Comparison of ENCODE assay signal across 9 mouse cellular contexts in the genomic region with DNA sequence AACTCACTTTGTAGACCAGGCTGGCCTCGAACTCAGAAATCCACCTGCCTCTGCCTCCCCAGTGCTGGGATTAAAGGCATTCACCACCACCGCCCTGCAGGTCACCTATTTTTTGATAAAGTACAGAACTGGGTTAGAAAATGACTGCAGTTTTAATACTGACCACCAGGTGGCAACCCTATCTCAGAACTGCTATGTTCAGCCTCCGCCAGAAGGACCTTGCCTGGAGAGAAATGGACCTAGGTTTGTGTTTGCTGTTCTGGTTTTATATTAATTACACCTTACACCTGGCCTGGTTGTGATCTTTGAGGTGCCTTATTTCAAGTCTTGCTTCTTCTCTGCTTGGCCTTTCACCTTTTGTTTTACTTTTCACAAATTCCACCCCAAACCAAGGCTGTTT. TPM values are rescaled to one million over a fixed set of nuclear protein-coding genes. Genes with fewer than 3 reads are reported as not detected.
DNase-seq lines count a peak whose midpoint lies in the region; ATAC-seq lines count a peak whose summit lies in the region.
"Had no signal": no experiment of that assay in that cellular context is flagged by ENCODE, and none has a peak within 500 bp of the region (broad histone marks: within the 10 kb centered on the region; RNA-seq: fewer than 3 reads in every experiment).

No protein-coding gene starts in this region.

- no peak overlapping the region for H3K9ac ChIP-seq in forebrain, embryonic 13.5 days
- no peak overlapping the region for H3K9ac ChIP-seq in liver, embryonic 13.5 days

- H3K27me3 ChIP-seq in forebrain, embryonic 13.5 days = no peaks in the 10 kb centered on the region
- H3K27me3 ChIP-seq in liver, embryonic 13.5 days = peaks cover 37% of the 10 kb centered on the region

- DNase-seq in A20 (ENCODE audit: low read depth, low spot score) (peak; percentile 71), ES-CJ7 (ENCODE audit: low read depth, low spot score) (peak; percentile 85)
- peak; percentile 59 for DNase-seq in c-Kit-positive CD71-positive TER-119-negative erythroid progenitor cells, embryonic 14.5 days (ENCODE audit: low read depth)
- DNase-seq in kidney, adult 9 months = peak; percentile 86
- DNase-seq in liver, embryonic 13.5 days = peak; percentile 39
- DNase-seq in retina, embryonic 14.5 days (ENCODE audit: low spot score) = peak; percentile 91
- no peak for DNase-seq in ovary, adult 18-20 months (ENCODE audit: low spot score)

- H3K4me2 ChIP-seq in forebrain, embryonic 13.5 days = no peak overlapping the region
- no peak overlapping the region for H3K4me2 ChIP-seq in liver, embryonic 13.5 days

- H3K9me3 ChIP-seq in forebrain, embryonic 13.5 days (replicated peaks) = peaks cover 7% of the 10 kb centered on the region; the same call in 1 of the 2 replicates
- 0 out of 2 replicates have a peak, but pooled peaks cover 4% of the 10 kb centered on the region for H3K9me3 ChIP-seq in liver, embryonic 13.5 days (replicated peaks)

- no peak overlapping the region for H3K4me3 ChIP-seq in forebrain, embryonic 13.5 days
- no peak overlapping the region for H3K4me3 ChIP-seq in liver, embryonic 13.5 days (replicated peaks)

- H3K36me3 ChIP-seq in forebrain, embryonic 13.5 days (ENCODE audit: poor library complexity, severe bottlenecking) = peaks cover 3% of the 10 kb centered on the region; the same call in 1 of the 2 replicates
- no peaks in the 10 kb centered on the region for H3K36me3 ChIP-seq in liver, embryonic 13.5 days

- H3K27ac ChIP-seq in forebrain, embryonic 13.5 days = no peak overlapping the region
- H3K27ac ChIP-seq in liver, embryonic 13.5 days = no peak overlapping the region

- ATAC-seq in forebrain, embryonic 13.5 days = peak; percentile 48; the same call in 1 of the 2 replicates
- peak; percentile 61 for ATAC-seq in liver, embryonic 13.5 days (ENCODE audit: low read depth)

- whole genome bisulfite sequencing in forebrain, embryonic 13.5 days = 28% methylated on average over 3 of the region's 3 CpGs
- 14% methylated on average over 3 of the region's 3 CpGs for WGBS in liver, embryonic 13.5 days (ENCODE audit: insufficient replicate concordance)

- no peaks in the 10 kb centered on the region for H3K4me1 ChIP-seq in forebrain, embryonic 13.5 days
- H3K4me1 ChIP-seq in liver, embryonic 13.5 days (replicated peaks) = no peaks in the 10 kb centered on the region

RNA-seq across cellular contexts. Expression of a gene that starts 12.7 kb away (rescaled TPM):
- 1.7 TPM in 1 of 2 replicates, not detected in the other for polyA plus RNA-seq in forebrain, embryonic 13.5 days (2015; fragmentation: Nextera tagmentation; extraction: Ambion mirVana)
- 1.5 and 2.9 TPM in 2 replicates for polyA plus RNA-seq in liver, embryonic 13.5 days (2015; fragmentation: Nextera tagmentation; extraction: Ambion mirVana)
- polyA plus RNA-seq: heart, embryonic 14.5 days had no signal

RNA-seq across cellular contexts. Expression of a gene that starts 34.9 kb away (rescaled TPM):
- polyA plus RNA-seq in forebrain, embryonic 13.5 days (2015; fragmentation: Nextera tagmentation; extraction: Ambion mirVana) = 27.3 and 28.8 TPM in 2 replicates
- 5.7 and 6.0 TPM in 2 replicates for polyA plus RNA-seq in liver, embryonic 13.5 days (2015; fragmentation: Nextera tagmentation; extraction: Ambion mirVana)

RNA-seq across cellular contexts. Expression of a gene that starts 47.9 kb away (rescaled TPM):
- polyA plus RNA-seq in forebrain, embryonic 13.5 days (2015; fragmentation: Nextera tagmentation; extraction: Ambion mirVana) = 0.23 and 0.31 TPM in 2 replicates
- polyA plus RNA-seq in liver, embryonic 13.5 days (2015; fragmentation: Nextera tagmentation; extraction: Ambion mirVana) = 0.10 and 0.13 TPM in 2 replicates
